Mouse (Mus musculus): ENCODE results near the gene Mfsd2b. TPM values are rescaled to one million over a fixed set of nuclear protein-coding genes. Genes with fewer than 3 reads are reported as not detected.

The Mfsd2b gene
- polyA plus RNA-seq, 1 experiment, result 4.7 TPM

DNA sequence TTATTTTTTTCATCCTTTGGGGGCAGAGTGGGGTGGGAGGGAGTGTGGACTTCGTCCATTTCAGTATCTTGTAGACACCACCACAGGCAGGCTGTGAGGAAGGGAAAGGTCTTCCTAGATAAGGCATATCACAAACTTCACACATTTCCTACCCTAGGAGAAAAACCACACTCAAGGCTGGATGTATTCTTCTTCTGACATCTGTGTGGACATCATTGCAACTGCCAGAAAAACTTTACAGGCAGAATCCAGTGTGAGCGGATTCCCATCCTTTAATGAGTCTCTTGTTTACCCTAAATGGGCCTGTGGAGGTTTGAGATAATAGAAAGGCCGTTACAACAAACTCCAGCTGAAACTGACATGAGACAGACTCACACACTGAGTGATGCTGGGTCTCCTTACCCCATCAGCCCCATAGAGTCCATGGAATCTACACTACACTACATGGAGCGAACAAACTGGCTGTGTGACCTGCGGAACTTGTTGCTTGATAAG, 1.1 kb downstream of the Mfsd2b start:
- DNase-seq (ENCODE audit: low read depth), result no peak
- TF ChIP-seq POLR2A (IDR thresholded peaks at IDR 0.05; ENCODE audit: borderline replicate concordance, extremely low read depth, insufficient read depth, insufficient read length, poor library complexity, severe bottlenecking) (no peak), CTCF (IDR thresholded peaks at IDR 0.05; ENCODE audit: borderline replicate concordance, extremely low read depth, insufficient read depth, insufficient read length) (no peak)

GRCm38 (mm10) chr12:4872273-4872672, 1.9 kb downstream of the Mfsd2b start:
- DNase-seq (ENCODE audit: low read depth), result no peak
- no peak for TF ChIP-seq CTCF (IDR thresholded peaks at IDR 0.05; ENCODE audit: borderline replicate concordance, extremely low read depth, insufficient read depth, insufficient read length)
- TF ChIP-seq POLR2A (IDR thresholded peaks at IDR 0.05; ENCODE audit: borderline replicate concordance, extremely low read depth, insufficient read depth, insufficient read length, poor library complexity, severe bottlenecking), result no peak

DNA sequence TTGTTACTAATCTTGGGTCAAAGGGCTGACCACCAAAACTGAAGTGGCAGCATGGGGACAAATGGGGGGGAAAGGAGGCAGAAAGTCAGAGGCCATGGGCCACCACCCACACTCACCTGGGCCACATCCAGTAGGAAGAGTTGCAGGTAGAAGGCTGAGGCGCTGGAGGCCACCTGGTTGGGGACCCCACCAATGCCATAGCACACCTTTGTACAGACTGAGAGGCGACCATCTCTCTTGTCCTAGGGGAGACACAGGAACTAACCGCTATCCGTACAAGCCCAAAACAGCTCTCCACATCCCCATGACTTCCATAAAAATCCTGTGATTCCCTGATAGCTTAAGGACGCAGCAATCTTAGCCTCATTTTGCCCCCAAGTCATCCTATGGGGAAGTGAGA, 2.9 kb downstream of the Mfsd2b start:
- TF ChIP-seq POLR2A (IDR thresholded peaks at IDR 0.05; ENCODE audit: borderline replicate concordance, extremely low read depth, insufficient read depth, insufficient read length, poor library complexity, severe bottlenecking), result no peak
- no peak for TF ChIP-seq CTCF (IDR thresholded peaks at IDR 0.05; ENCODE audit: borderline replicate concordance, extremely low read depth, insufficient read depth, insufficient read length)
- no peak for DNase-seq (ENCODE audit: low read depth)

GRCm38 (mm10) chr12:4868924-4869323, 5.2 kb downstream of the Mfsd2b start:
- DNase-seq (ENCODE audit: low read depth), result no peak
- TF ChIP-seq CTCF (IDR thresholded peaks at IDR 0.05; ENCODE audit: borderline replicate concordance, extremely low read depth, insufficient read depth, insufficient read length), result no peak
- no peak for TF ChIP-seq POLR2A (IDR thresholded peaks at IDR 0.05; ENCODE audit: borderline replicate concordance, extremely low read depth, insufficient read depth, insufficient read length, poor library complexity, severe bottlenecking)

- TF ChIP-seq CTCF (IDR thresholded peaks at IDR 0.05; ENCODE audit: borderline replicate concordance, extremely low read depth, insufficient read depth, insufficient read length) (no peak), POLR2A (IDR thresholded peaks at IDR 0.05; ENCODE audit: borderline replicate concordance, extremely low read depth, insufficient read depth, insufficient read length, poor library complexity, severe bottlenecking) (no peak)
- peak; percentile 42 for DNase-seq (ENCODE audit: low read depth)
These were observed 9.8 kb downstream of the Mfsd2b start for GRCm38 (mm10) chr12:4864338-4864690.

GRCm38 (mm10) chr12:4863654-4864337, 10.4 kb downstream of the Mfsd2b start:
- no peak for TF ChIP-seq CTCF (IDR thresholded peaks at IDR 0.05; ENCODE audit: borderline replicate concordance, extremely low read depth, insufficient read depth, insufficient read length)
- TF ChIP-seq POLR2A (IDR thresholded peaks at IDR 0.05; ENCODE audit: borderline replicate concordance, extremely low read depth, insufficient read depth, insufficient read length, poor library complexity, severe bottlenecking), result no peak

GRCm38 (mm10) chr12:4862672-4863071, 11.5 kb downstream of the Mfsd2b start:
- no peak for DNase-seq (ENCODE audit: low read depth)
- peak; percentile 29; the same call in 1 of the 2 replicates for TF ChIP-seq CTCF (IDR thresholded peaks at IDR 0.05; ENCODE audit: borderline replicate concordance, extremely low read depth, insufficient read depth, insufficient read length)
- no peak for TF ChIP-seq POLR2A (IDR thresholded peaks at IDR 0.05; ENCODE audit: borderline replicate concordance, extremely low read depth, insufficient read depth, insufficient read length, poor library complexity, severe bottlenecking)

More at GRCm38 (mm10) chr12:4863654-4864337, 10.4 kb downstream of the Mfsd2b start:
- DNase-seq (ENCODE audit: low read depth), result peak; percentile 64

DNA sequence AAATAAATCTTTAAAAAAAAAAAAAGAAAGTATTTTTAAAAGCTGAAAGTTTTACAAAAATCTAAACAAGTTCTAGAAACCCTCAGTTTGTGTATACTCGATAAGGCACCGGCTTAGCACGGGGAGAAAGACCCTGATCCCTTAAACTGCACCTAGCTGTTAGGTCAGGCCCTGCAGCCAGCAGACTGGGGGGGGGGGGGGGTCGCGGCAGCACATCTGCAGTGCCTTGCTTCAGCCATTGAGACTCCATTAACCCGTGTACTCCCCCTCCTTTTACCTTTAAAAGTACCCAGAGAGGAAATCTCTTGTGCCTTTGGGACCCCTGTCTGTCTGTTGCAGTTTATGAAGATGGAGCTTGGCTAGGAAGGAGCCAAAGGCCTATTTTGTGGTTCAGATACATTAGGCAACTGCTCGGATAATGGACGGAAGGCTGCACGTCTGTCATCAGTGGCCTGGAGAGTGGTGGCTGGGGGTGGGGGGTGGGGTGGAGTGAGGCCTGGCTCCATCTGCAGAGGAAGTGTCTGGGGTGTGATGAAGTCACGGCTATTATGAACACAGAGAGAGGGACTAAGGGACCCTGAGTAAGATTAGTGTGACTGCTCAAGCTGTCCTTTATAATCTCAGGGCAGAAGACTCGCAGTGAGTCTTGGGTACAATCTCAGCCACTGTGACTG, 14.8 kb downstream of the Mfsd2b start:
- TF ChIP-seq CTCF (IDR thresholded peaks at IDR 0.05; ENCODE audit: borderline replicate concordance, extremely low read depth, insufficient read depth, insufficient read length) (no peak), POLR2A (IDR thresholded peaks at IDR 0.05; ENCODE audit: borderline replicate concordance, extremely low read depth, insufficient read depth, insufficient read length, poor library complexity, severe bottlenecking) (no peak)
- DNase-seq (ENCODE audit: low read depth), result peak; percentile 42

DNA sequence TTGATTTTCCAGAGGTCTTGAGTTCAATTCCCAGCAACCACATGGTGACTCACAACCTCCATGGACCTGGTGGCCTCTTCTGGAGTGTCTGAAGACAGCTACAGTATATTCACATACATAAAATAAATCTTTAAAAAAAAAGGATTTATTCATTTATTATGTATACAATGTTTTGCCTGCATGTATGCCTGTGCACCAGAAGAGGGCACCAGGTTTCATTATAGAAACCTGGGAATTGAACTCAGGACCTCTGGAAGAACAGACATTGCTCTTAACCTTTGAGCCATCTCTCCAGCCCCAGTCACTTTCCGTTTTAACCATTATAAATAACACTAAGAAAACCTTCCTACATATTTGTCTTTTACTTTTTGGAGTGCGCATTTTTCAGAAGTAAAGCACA, 17.3 kb downstream of the Mfsd2b start:
- TF ChIP-seq CTCF (IDR thresholded peaks at IDR 0.05; ENCODE audit: borderline replicate concordance, extremely low read depth, insufficient read depth, insufficient read length), result no peak
- no peak for TF ChIP-seq POLR2A (IDR thresholded peaks at IDR 0.05; ENCODE audit: borderline replicate concordance, extremely low read depth, insufficient read depth, insufficient read length, poor library complexity, severe bottlenecking)
- no peak for DNase-seq (ENCODE audit: low read depth)

GRCm38 (mm10) chr12:4856160-4856559, 18.0 kb downstream of the Mfsd2b start:
- TF ChIP-seq CTCF (IDR thresholded peaks at IDR 0.05; ENCODE audit: borderline replicate concordance, extremely low read depth, insufficient read depth, insufficient read length) (peak; percentile 29; the same call in 1 of the 2 replicates), POLR2A (IDR thresholded peaks at IDR 0.05; ENCODE audit: borderline replicate concordance, extremely low read depth, insufficient read depth, insufficient read length, poor library complexity, severe bottlenecking) (no peak)
- no peak for DNase-seq (ENCODE audit: low read depth)

DNA sequence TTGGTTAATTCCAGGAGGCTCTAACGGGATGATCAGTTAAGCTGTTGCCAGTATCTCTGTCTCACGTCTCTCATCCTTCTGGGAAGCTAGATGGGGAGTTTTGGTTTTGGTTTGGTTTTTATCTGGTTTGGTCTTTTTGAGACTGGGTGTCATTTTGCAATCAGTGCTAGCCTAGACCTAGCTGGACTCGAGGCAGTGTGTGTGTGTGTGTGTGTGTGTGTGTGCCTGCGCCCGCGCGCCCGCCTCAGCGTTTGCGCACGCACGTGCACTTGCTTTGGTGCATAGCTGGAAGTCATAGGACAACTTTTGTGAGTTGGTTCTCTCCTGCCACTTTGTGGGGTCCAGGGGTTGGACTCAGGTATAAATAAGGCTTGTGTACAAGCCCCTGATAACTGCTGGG, 30.4 kb downstream of the Mfsd2b start:
- DNase-seq (ENCODE audit: low read depth), result peak; percentile 65
- TF ChIP-seq POLR2A (IDR thresholded peaks at IDR 0.05; ENCODE audit: borderline replicate concordance, extremely low read depth, insufficient read depth, insufficient read length, poor library complexity, severe bottlenecking), result no peak
- TF ChIP-seq CTCF (IDR thresholded peaks at IDR 0.05; ENCODE audit: borderline replicate concordance, extremely low read depth, insufficient read depth, insufficient read length), result no peak
